Mouse (Mus musculus) lung, adult 2 months (tissue): Measurements from ENCODE around the gene Sidt1.

Experiments
- CTCF ChIP-seq: fragments of 200-500 bp; IDR thresholded peaks from 2 replicates; pipeline ENCODE4 v1.5.1; 2011; ENCODE audit warnings: mild to moderate bottlenecking, low read length, control low read depth; ENCODE audit not compliant: insufficient read depth
- POLR2A ChIP-seq: fragments of 200-500 bp; IDR thresholded peaks from 2 replicates; pipeline ENCODE4 v1.6.1; 2011; ENCODE audit warnings: low read depth, mild to moderate bottlenecking, control low read depth, low read length, borderline replicate concordance; ENCODE audit errors: extremely low read depth

GRCm38 (mm10) chr16:44328644-44329043, 4.4 kb downstream of the Sidt1 start:
- no peak for TF ChIP-seq CTCF
- TF ChIP-seq POLR2A, result no peak
